Mouse (Mus musculus): ENCODE measurements around the gene Gm28374.

Gm28374 gene

GRCm38 (mm10) chr19:6084478-6085248, 2.6 kb upstream of the Gm28374 start, which contains the start of the genes Zfpl1 and Cdca5:
Gene Zfpl1, minus strand, starts transcription at chr19:6084956.
Gene Cdca5, plus strand, starts transcription at chr19:6084983.
- DNase-seq: peak; percentile 98

- no peak for DNase-seq
Measured at GRCm38 (mm10) chr19:6079983-6080480, 2.0 kb downstream of the Gm28374 start, which contains the start of gene Tmem262. Gene Tmem262, plus strand, starts transcription at chr19:6080033.

GRCm38 (mm10) chr19:6076564-6077393, 5.3 kb downstream of the Gm28374 start, which contains the start of gene Vps51:
Gene Vps51, minus strand, starts transcription at chr19:6077231.
- peak; percentile 93 for DNase-seq

GRCm38 (mm10) chr19:6073889-6074288, 8.2 kb downstream of the Gm28374 start:
- no peak for DNase-seq

- no peak for DNase-seq
Measured at GRCm38 (mm10) chr19:6071261-6071660, 10.8 kb downstream of the Gm28374 start.

GRCm38 (mm10) chr19:6070571-6071250, 11.3 kb downstream of the Gm28374 start:
- DNase-seq: no peak

- no peak for DNase-seq
Measured at GRCm38 (mm10) chr19:6069851-6070250, 12.2 kb downstream of the Gm28374 start.

GRCm38 (mm10) chr19:6068951-6069350, 13.1 kb downstream of the Gm28374 start:
- DNase-seq: no peak

- DNase-seq: peak; percentile 95
Measured at GRCm38 (mm10) chr19:6067724-6068415, 14.2 kb downstream of the Gm28374 start, which contains the start of gene Tm7sf2. Gene Tm7sf2, minus strand, starts transcription at chr19:6068373.

GRCm38 (mm10) chr19:6067011-6067723, 14.9 kb downstream of the Gm28374 start:
- DNase-seq: peak; percentile 87

- DNase-seq: no peak
Measured at GRCm38 (mm10) chr19:6066571-6066970, 15.5 kb downstream of the Gm28374 start.

GRCm38 (mm10) chr19:6063081-6063480, 19.0 kb downstream of the Gm28374 start:
- no peak for DNase-seq

GRCm38 (mm10) chr19:6062418-6062817, 19.6 kb downstream of the Gm28374 start:
- DNase-seq: no peak

GRCm38 (mm10) chr19:6061641-6062302, 20.3 kb downstream of the Gm28374 start:
- peak; percentile 58 for DNase-seq

GRCm38 (mm10) chr19:6061021-6061533, 21.0 kb downstream of the Gm28374 start, which contains the start of gene Znhit2:
Gene Znhit2, plus strand, starts transcription at chr19:6061192.
- DNase-seq: peak; percentile 97

- peak; percentile 64 for DNase-seq
Measured at GRCm38 (mm10) chr19:6058966-6059365, 23.1 kb downstream of the Gm28374 start.

- no peak for DNase-seq
Measured at GRCm38 (mm10) chr19:6058513-6058912, 23.5 kb downstream of the Gm28374 start.

- DNase-seq: peak; percentile 99
Measured at GRCm38 (mm10) chr19:6057313-6058096, 24.6 kb downstream of the Gm28374 start, which contains the start of the genes Mrpl49 and Fau. Gene Mrpl49, minus strand, starts transcription at chr19:6057785. Gene Fau, plus strand, starts transcription at chr19:6057844.

- no peak for DNase-seq
Measured at GRCm38 (mm10) chr19:6056696-6057095, 25.4 kb downstream of the Gm28374 start.

All from kidney, adult 9 months (tissue).